Mouse (Mus musculus) kidney, embryonic 14.5 days (tissue): ENCODE data around the gene Phactr1. TPM values are rescaled to one million over a fixed set of nuclear protein-coding genes. Genes with fewer than 3 reads are reported as not detected.
A peak's percentile ranks its signal among the peaks of the same experiment; 100 is the strongest.

ENCODE experiments used
- ATAC-seq: fragments of 200-750 bp; cut with Nextera tagmentation; 2 replicates; pipeline ENCODE4 v1.8.0; 2017; ENCODE audit warnings: moderate number of reproducible peaks, mild to moderate bottlenecking, moderate TSS enrichment, moderate library complexity; ENCODE audit not compliant: low FRiP score, low TSS enrichment
- H3K27ac ChIP-seq: fragments of 300-500 bp; sonication (generic); 2 replicates; pipeline ENCODE4 v1.5.1; 2014; ENCODE audit warnings: low read depth, mild to moderate bottlenecking, low read length, moderate library complexity, mixed read lengths
- H3K27me3 ChIP-seq: fragments of 300-500 bp; sonication (generic); 2 replicates; pipeline ENCODE4 v1.6.1; 2014; ENCODE audit warnings: mild to moderate bottlenecking, low read length; ENCODE audit not compliant: control insufficient read depth, insufficient read depth
- H3K36me3 ChIP-seq: fragments of 300-500 bp; sonication (generic); 2 replicates; pipeline ENCODE4 v1.6.1; 2014; ENCODE audit warnings: low read length, mixed read lengths; ENCODE audit not compliant: control insufficient read depth, insufficient read depth
- H3K4me1 ChIP-seq: fragments of 300-500 bp; sonication (generic); 2 replicates; pipeline ENCODE4 v1.6.1; 2014; ENCODE audit warnings: low read length, mixed read lengths; ENCODE audit not compliant: control insufficient read depth, insufficient read depth
- H3K4me2 ChIP-seq: fragments of 300-500 bp; sonication (generic); replicated peaks from 2 replicates; pipeline ENCODE4 v1.6.1; 2014; ENCODE audit warnings: low read depth, mild to moderate bottlenecking, low read length
- H3K4me3 ChIP-seq: fragments of 300-500 bp; sonication (generic); 2 replicates; pipeline ENCODE4 v1.5.1; 2014; ENCODE audit warnings: mild to moderate bottlenecking, low read length
- H3K9ac ChIP-seq: fragments of 300-500 bp; sonication (generic); 2 replicates; pipeline ENCODE4 v1.6.1; 2014; ENCODE audit warnings: low read depth, mild to moderate bottlenecking, low read length, moderate library complexity
- H3K9me3 ChIP-seq: fragments of 300-500 bp; sonication (generic); 2 replicates; pipeline ENCODE4 v1.6.1; 2016; ENCODE audit warnings: low read length; ENCODE audit not compliant: control insufficient read depth
- WGBS: fragments of 180-500 bp; shearing (Covaris S2); extraction: QIAGEN DNeasy Blood & Tissue Kit; methylation state at CpG from one replicate; pipeline ENCODE4 v1.1.7; 2014; 5-methylcytosine and 5-hydroxymethylcytosine counted together
- polyA plus RNA-seq: library from polyadenylated mRNA; unstranded; fragments of >200 nt; fragmentation: Nextera tagmentation; extraction: Ambion mirVana; gene quantifications from 2 replicates; pipeline ENCODE4 v1.2.1, GENCODE M21; 2014

Gene Phactr1
- polyA plus RNA-seq, 1 experiment from 2014 or later: 26.6 TPM

DNA sequence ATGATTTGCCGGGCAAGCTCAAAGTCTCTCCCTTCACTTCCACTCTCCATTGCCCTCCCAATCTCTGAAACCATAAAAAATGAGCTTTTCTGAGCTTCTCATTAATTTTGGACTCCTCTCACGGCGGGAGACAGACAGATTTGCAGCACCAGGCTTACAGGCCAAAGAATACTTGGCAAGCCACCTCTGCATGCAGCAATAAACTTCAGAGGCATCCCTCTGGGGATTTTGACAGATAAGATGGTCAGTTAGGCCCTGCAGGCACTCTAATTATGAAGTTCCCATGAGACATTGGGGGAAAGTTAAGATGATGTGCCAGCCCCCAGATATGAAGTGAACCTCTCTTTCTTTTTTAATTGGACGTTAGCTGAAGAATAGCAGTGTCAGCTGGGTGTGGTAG lies 300.2 kb downstream of the Phactr1 start:
- no peak overlapping the region for H3K4me2 ChIP-seq
- H3K9me3 ChIP-seq: no peaks in the 10 kb centered on the region
- no peaks in the 10 kb centered on the region for H3K36me3 ChIP-seq
- H3K27me3 ChIP-seq: no peaks in the 10 kb centered on the region
- no peak for ATAC-seq
- H3K4me1 ChIP-seq: no peaks in the 10 kb centered on the region
- H3K9ac ChIP-seq: no peak overlapping the region
- no peak overlapping the region for H3K4me3 ChIP-seq
- WGBS: 40% methylated on average over 4 of the region's 4 CpGs
- H3K27ac ChIP-seq: 0 out of 2 replicates have a peak overlapping the region, but pooled peaks have one; percentile 4

DNA sequence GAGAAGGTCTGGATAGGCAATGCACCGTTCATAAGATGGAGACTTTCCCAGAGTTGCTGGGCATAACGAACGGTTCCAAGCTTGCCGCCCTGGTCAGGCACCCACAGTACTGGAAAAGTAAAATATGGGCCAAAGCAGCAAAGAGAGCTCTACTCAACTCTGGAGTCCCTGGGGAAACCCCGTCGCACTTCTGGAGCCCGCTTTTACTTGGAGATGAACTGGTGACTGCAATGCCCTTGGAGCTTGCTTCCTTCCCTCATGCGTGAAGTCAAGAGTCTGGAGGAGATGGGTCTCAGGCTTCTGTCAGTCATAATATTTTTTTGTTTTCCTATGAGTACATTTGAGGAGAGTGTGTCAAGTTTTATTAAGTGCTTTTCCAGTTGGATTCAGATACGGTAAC lies 302.2 kb downstream of the Phactr1 start:
- WGBS: 66% methylated on average over 9 of the region's 9 CpGs
- H3K27me3 ChIP-seq: no peaks in the 10 kb centered on the region

GRCm38 (mm10) chr13:42985806-42986205 lies 305.4 kb downstream of the Phactr1 start:
- H3K4me3 ChIP-seq: no peak overlapping the region
- ATAC-seq: no peak
- H3K9me3 ChIP-seq: no peaks in the 10 kb centered on the region
- 0 out of 2 replicates have a peak, but pooled peaks cover 6% of the 10 kb centered on the region for H3K4me1 ChIP-seq
- no peaks in the 10 kb centered on the region for H3K36me3 ChIP-seq
- no peak overlapping the region for H3K4me2 ChIP-seq
- H3K9ac ChIP-seq: no peak overlapping the region
- no peaks in the 10 kb centered on the region for H3K27me3 ChIP-seq
- WGBS: 71% methylated on average over 7 of the region's 7 CpGs
- H3K27ac ChIP-seq: no peak overlapping the region

More for the DNA sequence above, 302.2 kb downstream of the Phactr1 start:
- no peak overlapping the region for H3K4me2 ChIP-seq
- H3K9ac ChIP-seq: no peak overlapping the region
- H3K4me3 ChIP-seq: no peak overlapping the region
- no peak overlapping the region for H3K27ac ChIP-seq
- no peaks in the 10 kb centered on the region for H3K4me1 ChIP-seq
- H3K9me3 ChIP-seq: no peaks in the 10 kb centered on the region
- no peak for ATAC-seq
- H3K36me3 ChIP-seq: no peaks in the 10 kb centered on the region

DNA sequence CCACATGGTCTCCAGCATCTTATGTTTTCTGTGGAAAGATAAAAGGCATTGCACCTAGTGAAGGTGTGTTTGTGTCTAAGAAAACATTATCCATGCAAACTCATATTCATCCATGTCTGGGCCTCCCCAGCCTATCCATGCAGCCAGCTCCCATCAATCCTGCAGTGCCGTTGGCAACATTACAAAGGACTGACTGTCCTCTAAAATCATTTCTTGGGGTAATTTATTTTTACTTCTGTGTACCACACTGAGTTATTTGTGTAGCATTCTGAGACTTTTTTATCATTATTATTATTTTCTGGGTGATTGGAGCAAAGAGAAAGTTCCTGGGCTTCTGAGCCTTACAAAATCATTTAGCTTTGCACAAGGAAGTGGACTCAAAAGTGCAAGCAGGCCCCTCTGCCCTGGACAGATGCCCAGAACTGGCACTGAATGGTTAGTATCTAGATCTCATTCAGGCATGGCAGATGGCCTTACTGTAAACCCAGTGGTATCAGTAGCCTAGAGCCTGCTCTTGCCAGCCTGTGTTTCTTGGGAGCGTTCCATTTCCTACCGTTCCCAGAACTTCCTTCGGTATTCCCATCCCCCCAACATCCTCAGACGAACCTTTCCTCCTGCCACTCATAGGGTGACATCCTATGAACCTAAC lies 307.6 kb downstream of the Phactr1 start:
- ATAC-seq: no peak
- no peak overlapping the region for H3K27ac ChIP-seq

DNA sequence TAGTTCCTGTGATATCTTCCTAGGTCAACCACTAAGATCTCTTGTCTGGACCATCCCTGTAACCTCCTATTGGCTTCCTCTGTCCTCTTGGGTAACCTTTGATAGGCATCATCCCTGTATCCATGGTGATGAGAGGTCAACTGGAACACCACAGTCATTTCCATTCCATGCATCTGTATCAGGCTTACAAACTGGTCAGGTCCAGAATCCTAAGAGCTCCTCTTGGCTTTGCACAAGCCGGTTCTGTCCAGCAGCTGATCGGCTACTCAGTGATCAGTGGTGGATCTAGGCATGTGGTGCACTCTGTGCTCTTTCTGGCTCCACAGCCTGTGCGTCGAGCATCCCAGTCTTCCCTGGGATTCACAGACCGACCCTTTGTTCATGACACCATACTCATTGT lies 309.1 kb downstream of the Phactr1 start:
- H3K9ac ChIP-seq: no peak overlapping the region
- H3K9me3 ChIP-seq: peaks cover 5% of the 10 kb centered on the region; the same call in 1 of the 2 replicates
- 0 out of 2 replicates have a peak, but pooled peaks cover 6% of the 10 kb centered on the region for H3K4me1 ChIP-seq
- no peak overlapping the region for H3K27ac ChIP-seq
- WGBS: 88% methylated on average over 5 of the region's 5 CpGs
- no peak overlapping the region for H3K4me3 ChIP-seq
- H3K36me3 ChIP-seq: no peaks in the 10 kb centered on the region
- no peak overlapping the region for H3K4me2 ChIP-seq
- 0 out of 2 replicates have a peak, but pooled peaks have one; percentile 39 for ATAC-seq
- no peaks in the 10 kb centered on the region for H3K27me3 ChIP-seq

More for the DNA sequence above, 307.6 kb downstream of the Phactr1 start:
- no peak overlapping the region for H3K4me3 ChIP-seq
- 0 out of 2 replicates have a peak, but pooled peaks cover 6% of the 10 kb centered on the region for H3K4me1 ChIP-seq
- H3K9ac ChIP-seq: no peak overlapping the region
- WGBS: 84% methylated on average over 5 of the region's 5 CpGs
- no peaks in the 10 kb centered on the region for H3K27me3 ChIP-seq
- no peak overlapping the region for H3K4me2 ChIP-seq
- H3K9me3 ChIP-seq: no peaks in the 10 kb centered on the region
- no peaks in the 10 kb centered on the region for H3K36me3 ChIP-seq

- no peaks in the 10 kb centered on the region for H3K36me3 ChIP-seq
- 54% methylated on average over 3 of the region's 3 CpGs for WGBS
- ATAC-seq: no peak
- H3K9ac ChIP-seq: no peak overlapping the region
- H3K9me3 ChIP-seq: peaks cover 5% of the 10 kb centered on the region; the same call in 1 of the 2 replicates
- H3K27ac ChIP-seq: no peak overlapping the region
- 0 out of 2 replicates have a peak, but pooled peaks cover 6% of the 10 kb centered on the region for H3K4me1 ChIP-seq
- H3K4me2 ChIP-seq: no peak overlapping the region
- no peaks in the 10 kb centered on the region for H3K27me3 ChIP-seq
- H3K4me3 ChIP-seq: no peak overlapping the region
Measured at GRCm38 (mm10) chr13:42990051-42990450, 309.6 kb downstream of the Phactr1 start.

- WGBS: 57% methylated on average over 2 of the region's 2 CpGs
Measured at GRCm38 (mm10) chr13:42990493-42991111, 310.2 kb downstream of the Phactr1 start.

DNA sequence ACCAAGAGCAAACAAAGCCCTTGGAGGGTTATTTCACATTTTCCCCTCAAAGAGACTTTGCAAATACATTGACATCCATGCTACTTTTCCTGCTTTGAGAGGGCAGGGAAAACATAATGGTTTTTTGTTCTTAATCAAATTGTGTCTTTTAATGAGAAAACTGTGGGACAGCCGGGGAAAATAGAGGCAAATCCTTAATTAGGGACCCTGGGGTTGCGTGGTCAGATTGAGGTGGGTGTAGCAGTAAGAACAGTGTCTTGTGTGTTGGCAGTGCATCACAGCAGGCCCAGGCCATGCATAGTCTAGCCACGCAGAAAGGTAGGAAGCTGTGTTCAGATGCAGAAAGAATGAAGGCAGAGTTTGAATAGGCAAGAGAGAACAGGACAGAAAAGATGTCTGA lies 310.7 kb downstream of the Phactr1 start:
- no peak overlapping the region for H3K4me3 ChIP-seq
- H3K27ac ChIP-seq: no peak overlapping the region
- H3K4me2 ChIP-seq: no peak overlapping the region
- no peak for ATAC-seq
- 0 out of 2 replicates have a peak, but pooled peaks cover 6% of the 10 kb centered on the region for H3K4me1 ChIP-seq
- WGBS: 89% methylated on average over 3 of the region's 3 CpGs
- no peaks in the 10 kb centered on the region for H3K36me3 ChIP-seq
- no peaks in the 10 kb centered on the region for H3K27me3 ChIP-seq
- H3K9me3 ChIP-seq: peaks cover 5% of the 10 kb centered on the region; the same call in 1 of the 2 replicates
- no peak overlapping the region for H3K9ac ChIP-seq

More at GRCm38 (mm10) chr13:42990493-42991111, 310.2 kb downstream of the Phactr1 start:
- H3K4me3 ChIP-seq: no peak overlapping the region
- no peak overlapping the region for H3K9ac ChIP-seq
- peaks cover 5% of the 10 kb centered on the region; the same call in 1 of the 2 replicates for H3K9me3 ChIP-seq
- H3K4me1 ChIP-seq: 0 out of 2 replicates have a peak, but pooled peaks cover 6% of the 10 kb centered on the region
- H3K27ac ChIP-seq: no peak overlapping the region
- H3K4me2 ChIP-seq: no peak overlapping the region
- no peak for ATAC-seq
- H3K27me3 ChIP-seq: no peaks in the 10 kb centered on the region
- H3K36me3 ChIP-seq: no peaks in the 10 kb centered on the region

GRCm38 (mm10) chr13:42992306-42992705 lies 311.9 kb downstream of the Phactr1 start:
- Histone ChIP-seq H3K9ac (no peak overlapping the region), H3K36me3 (no peaks in the 10 kb centered on the region), H3K9me3 (peaks cover 5% of the 10 kb centered on the region; the same call in 1 of the 2 replicates), H3K4me2 (no peak overlapping the region), H3K4me3 (no peak overlapping the region), H3K4me1 (0 out of 2 replicates have a peak, but pooled peaks cover 6% of the 10 kb centered on the region), H3K27ac (no peak overlapping the region), H3K27me3 (no peaks in the 10 kb centered on the region)
- no peak for ATAC-seq
- WGBS: 75% methylated on average over 4 of the region's 4 CpGs
